Mouse (Mus musculus) retina, postnatal 1 day (tissue): ENCODE results near the gene Col2a1.

ENCODE experiments used
- DNase-seq: peaks from one replicate; pipeline ENCODE4 v3.0.0-alpha.2; 2012

Col2a1 gene

GRCm38 (mm10) chr15:98002113-98002990 lies 2.1 kb downstream of the Col2a1 start:
- peak; percentile 85 for DNase-seq

- DNase-seq = peak; percentile 59
Measured at GRCm38 (mm10) chr15:98001321-98002112, 3.0 kb downstream of the Col2a1 start.

DNA sequence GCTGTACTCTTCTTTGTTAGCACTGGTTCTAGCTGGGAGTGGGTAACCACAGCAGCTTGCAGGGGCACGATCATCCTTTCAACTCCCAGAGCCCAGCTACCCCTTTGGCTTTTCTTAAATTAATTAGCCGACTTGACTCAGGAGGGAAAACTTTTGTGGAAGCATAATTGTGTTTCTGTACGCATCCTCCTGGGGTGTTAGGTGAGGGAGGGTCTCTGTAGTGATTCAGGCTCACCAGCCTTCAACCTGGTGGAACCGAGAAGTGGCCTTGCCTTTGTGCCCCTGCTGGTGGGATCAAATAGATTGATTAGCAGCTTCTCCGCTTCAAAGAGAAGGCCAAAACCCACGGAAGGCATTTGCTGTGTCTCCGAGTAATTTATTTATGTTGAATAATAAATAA lies 4.5 kb downstream of the Col2a1 start:
- no peak for DNase-seq

DNA sequence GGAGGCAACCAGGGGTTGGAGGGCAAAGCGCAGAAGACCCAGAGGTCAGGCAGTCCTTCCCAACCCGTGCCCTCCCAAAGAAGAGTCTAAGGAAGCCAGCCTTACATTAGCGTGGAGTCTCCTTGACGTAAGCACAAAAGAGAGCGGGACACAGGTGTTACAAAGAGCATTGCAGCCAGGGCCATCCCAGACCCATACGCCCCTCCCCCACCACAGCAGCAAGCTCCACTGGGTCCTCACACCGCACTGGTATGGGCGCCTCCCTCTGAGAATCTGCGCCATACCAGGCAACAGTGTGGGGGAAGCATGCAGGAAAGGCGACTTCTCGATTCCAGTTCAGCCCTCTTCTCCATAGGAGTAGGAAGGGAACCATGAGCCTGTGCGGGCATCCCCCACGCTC lies 4.9 kb downstream of the Col2a1 start:
- DNase-seq = peak; percentile 23

DNA sequence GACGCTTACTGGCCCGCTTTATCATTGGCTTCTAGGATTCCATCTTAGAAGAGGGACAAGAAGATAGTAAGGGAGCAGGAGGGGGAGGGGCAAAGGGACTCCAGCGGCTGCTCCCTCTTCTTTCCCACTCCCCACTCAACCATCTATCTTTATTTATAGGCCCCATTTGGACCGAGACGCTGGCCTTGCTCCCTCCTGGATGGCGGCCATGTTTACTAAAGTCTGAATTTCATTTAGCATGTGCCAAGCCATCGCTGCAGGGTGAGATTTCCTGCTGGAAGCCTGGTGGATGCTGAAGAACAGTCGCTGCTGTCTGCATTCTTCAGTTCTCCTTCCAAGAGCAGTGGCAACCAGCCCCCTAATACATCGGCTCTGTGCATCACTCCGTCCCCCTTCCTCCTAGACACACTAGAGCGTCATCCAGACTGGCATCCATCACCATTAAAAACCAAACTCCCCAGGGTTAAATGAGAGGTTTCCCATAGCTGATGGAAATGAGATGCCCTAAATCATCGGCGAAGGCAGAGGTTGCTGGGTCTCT lies 7.7 kb downstream of the Col2a1 start:
- no peak for DNase-seq

DNA sequence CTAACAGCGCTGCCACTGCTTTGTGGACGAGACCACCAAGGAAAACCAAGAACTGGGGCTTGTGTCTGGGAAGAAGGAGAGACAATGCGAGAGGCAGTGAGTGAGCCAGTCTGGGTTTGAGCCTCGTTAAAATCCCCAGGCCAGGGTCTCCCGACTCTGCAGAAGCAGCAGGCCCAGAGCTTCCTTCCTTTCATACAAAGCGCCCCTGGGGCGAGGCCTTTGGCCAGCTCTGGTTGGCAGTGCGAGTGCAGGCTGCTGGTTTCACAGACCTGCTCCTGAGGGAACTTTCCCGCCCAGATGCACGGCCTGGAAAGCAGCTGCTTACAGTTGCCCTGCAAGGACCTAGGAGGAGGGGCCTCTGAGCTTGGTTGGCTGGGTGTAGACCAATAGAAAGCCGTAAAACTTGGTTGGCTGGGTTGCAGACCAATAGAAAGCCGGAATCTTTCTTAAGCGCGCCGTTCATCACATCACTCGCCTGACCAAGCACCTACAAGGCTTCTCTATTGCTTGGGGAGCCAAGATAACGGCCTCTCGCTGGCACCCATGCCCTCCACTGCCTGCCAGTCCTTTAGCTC lies 11.7 kb downstream of the Col2a1 start:
- DNase-seq = peak; percentile 100

DNA sequence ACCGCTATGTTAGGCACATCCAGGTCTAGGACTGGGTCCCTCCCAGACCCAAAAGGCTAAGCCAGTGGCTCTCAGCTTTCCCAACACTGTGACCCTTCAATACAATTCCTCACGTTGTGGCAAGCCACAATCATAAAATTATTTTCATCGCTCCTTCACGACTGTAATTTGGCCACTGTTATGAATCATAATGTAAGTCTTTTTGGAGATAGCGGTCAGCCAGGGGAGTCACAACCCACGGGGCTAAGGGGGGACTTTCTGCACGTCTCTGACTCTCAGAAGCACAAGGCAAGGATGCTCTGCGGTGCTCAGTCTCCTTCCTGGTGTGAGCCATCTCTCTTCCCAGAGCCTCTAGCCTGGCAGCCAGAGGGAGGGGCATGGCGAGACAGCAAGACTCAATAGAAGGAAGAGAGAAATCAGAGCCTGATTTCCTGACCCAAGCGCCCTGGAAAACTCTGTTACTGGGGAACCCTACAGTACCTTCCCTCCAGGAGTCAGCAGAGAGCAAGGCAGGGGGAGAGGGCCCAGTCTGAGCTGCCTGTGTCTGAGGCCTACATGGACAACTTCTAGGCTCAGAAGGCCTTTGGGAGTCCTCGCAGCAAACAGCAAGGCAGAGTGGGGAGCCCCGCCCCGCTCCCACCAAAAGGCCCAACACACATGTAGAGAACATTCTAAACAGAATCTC lies 12.3 kb downstream of the Col2a1 start:
- DNase-seq = no peak

DNA sequence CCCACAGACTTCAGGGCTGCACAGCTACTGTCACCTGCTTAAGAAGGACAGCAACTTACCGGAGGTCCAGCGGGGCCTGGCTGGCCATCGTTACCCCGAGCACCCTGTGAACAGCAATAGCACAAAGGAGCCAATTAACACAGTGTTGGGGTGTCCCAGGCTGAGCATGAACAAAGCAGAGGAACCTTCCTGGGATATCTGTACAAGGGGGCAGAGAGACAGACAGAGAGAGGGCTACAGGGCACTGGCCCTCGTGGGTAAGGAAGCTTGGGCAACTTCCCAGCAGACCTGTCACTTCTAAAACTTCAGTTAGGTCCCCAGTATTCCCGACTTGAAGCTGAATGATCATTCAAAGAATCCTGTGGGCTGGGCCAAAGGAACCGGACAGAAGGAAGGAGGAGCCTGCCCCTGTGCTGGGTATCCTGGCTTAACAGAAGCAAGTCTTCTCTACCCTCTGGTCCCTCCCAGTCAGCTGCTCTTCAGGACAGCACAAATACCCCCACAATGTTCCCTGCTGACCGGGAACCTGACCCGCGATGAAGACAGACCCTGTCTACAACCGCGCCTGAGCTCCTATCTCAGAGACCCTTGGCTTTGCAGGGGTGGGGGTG lies 13.1 kb downstream of the Col2a1 start:
- DNase-seq = peak; percentile 32

GRCm38 (mm10) chr15:97990721-97991120 lies 13.8 kb downstream of the Col2a1 start:
- no peak for DNase-seq

- peak; percentile 91 for DNase-seq
Measured at GRCm38 (mm10) chr15:97990124-97990523, 14.4 kb downstream of the Col2a1 start.

DNA sequence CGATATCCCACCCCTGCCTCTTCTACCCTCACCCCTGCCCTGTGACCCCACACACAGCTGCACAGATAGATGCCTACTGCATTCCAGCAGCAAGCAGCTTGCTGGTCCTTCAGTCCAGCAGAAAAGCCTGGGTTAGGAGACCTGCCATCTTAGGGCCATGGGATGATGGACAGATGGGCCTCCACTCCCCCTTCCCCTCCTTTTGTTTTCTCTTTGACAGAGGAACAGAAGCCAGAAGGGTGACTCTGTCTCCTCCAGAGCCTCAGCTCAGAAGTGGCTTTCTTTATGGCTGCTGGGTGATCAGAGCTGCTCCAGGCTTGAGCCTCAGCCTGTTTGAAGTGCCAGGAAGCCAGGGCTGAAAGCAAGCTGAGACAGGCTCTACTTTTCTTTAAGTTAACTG lies 15.0 kb downstream of the Col2a1 start:
- peak; percentile 50 for DNase-seq

DNA sequence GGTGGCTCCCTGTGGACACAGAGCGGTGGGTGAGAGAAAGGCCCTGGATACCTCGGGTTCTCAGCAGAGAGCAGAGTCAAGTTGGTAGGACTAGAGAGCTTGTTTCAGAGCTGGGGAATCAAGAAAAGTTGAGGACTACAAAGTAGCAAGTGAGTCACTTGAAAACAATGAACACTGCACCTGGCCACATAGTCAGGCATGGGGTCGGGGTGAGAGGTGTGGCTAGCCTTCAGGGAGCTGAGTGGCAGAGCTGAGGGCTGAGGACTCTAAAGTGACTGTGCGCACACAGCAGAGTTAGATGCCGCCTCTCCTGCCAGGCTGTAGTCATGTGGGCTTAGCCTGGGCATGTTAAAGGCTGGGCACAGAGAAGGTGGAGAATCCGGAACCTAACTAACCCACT lies 22.9 kb downstream of the Col2a1 start:
- no peak for DNase-seq

GRCm38 (mm10) chr15:97973248-97974005 lies 31.1 kb downstream of the Col2a1 start:
- DNase-seq = peak; percentile 45

GRCm38 (mm10) chr15:97972580-97972979 lies 31.9 kb downstream of the Col2a1 start:
- no peak for DNase-seq

GRCm38 (mm10) chr15:97970299-97970698 lies 34.2 kb downstream of the Col2a1 start:
- DNase-seq = peak; percentile 68

DNA sequence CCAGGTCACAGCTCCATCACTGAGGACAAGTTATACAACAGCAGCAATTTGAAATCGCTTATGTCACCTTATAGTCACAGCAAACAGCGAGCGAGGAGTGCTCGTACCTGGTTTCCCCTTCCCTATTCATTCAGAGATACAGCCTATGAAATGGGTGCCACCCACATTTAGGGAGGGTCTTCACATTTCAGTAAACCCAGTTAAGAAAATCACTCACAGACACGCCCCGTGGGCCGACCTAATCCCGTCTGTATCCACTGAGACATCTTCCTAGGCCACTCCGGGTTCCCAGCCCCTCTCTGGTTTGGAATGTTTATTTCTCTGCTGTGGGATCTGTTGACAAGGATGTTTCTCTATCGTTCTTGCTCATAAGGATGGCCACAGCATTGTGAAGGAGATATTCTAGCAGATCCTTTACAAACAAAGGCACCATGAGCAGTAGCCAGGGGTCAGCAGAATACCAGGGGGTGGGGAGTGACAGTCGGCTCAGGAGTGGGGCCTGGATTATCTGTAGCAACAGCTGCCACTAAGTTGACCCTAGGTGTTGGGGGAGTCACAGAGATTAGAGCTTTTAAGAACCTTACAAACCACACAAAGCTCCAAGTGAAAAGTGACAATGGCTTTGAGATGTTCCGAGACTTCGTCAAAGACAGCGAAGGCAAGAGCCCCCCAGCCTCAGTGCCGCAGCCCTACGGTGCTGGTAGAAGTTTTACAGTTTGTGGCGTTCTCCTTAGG lies 39.0 kb downstream of the Col2a1 start:
- DNase-seq = peak; percentile 66

- no peak for DNase-seq
Measured at GRCm38 (mm10) chr15:97964836-97965187, 39.7 kb downstream of the Col2a1 start.

- peak; percentile 97 for DNase-seq
Measured at GRCm38 (mm10) chr15:97963989-97964835, 40.3 kb downstream of the Col2a1 start, which contains the start of gene Tmem106c. Gene Tmem106c (plus strand): TSS chr15:97964200.

GRCm38 (mm10) chr15:97963329-97963988 lies 41.0 kb downstream of the Col2a1 start:
- no peak for DNase-seq
